19 mouse cellular contexts compared by ENCODE assay signal in genomic region chr8:103643621-103644020, GRCm38 (mm10).
"Had no signal": no experiment of that assay in that cellular context is flagged by ENCODE, and none has a peak within 500 bp of the region (broad histone marks: within the 10 kb centered on the region; RNA-seq: fewer than 3 reads in every experiment).

No protein-coding gene starts in this region.

- ATAC-seq: inflammation-experienced regulatory T-cells, adult 6 months; intestine, embryonic 15.5 days; intestine, postnatal 0 days had no signal

- H3K36me3 ChIP-seq: heart, embryonic 12.5 days; hindbrain, embryonic 10.5 days; hindbrain, embryonic 15.5 days; intestine, embryonic 15.5 days; limb, embryonic 10.5 days; limb, embryonic 12.5 days; liver, embryonic 13.5 days; liver, embryonic 15.5 days had no signal

- H3K27ac ChIP-seq: gastrocnemius, adult 2 months; heart, adult 2 months; hindbrain, embryonic 10.5 days; hindbrain, embryonic 15.5 days; intestine, embryonic 15.5 days; left cerebral cortex, adult 2 months; limb, embryonic 10.5 days; limb, embryonic 12.5 days; liver, embryonic 13.5 days; liver, embryonic 15.5 days had no signal

- DNase-seq: gastrocnemius, postnatal 25 days; heart, adult 2 months; kidney, adult 18-20 months; kidney, adult 8-10 months; kidney, postnatal 25 days; liver; liver, embryonic 13.5 days had no signal

- H3K4me2 ChIP-seq: heart, embryonic 12.5 days; hindbrain, embryonic 15.5 days; intestine, embryonic 15.5 days; limb, embryonic 12.5 days; liver, embryonic 11.5 days; liver, embryonic 13.5 days; liver, embryonic 15.5 days had no signal

- H3K4me3 ChIP-seq: gastrocnemius, adult 2 months; heart, adult 2 months; heart, embryonic 12.5 days; hindbrain, embryonic 10.5 days; hindbrain, embryonic 15.5 days; intestine, embryonic 15.5 days; left cerebral cortex, adult 2 months; limb, embryonic 10.5 days; limb, embryonic 12.5 days; liver, embryonic 13.5 days; liver, embryonic 15.5 days had no signal

- H3K4me1 ChIP-seq: heart, embryonic 12.5 days; hindbrain, embryonic 10.5 days; intestine, embryonic 15.5 days; limb, embryonic 10.5 days; limb, embryonic 12.5 days; liver, embryonic 13.5 days; liver, embryonic 15.5 days had no signal

- H3K9ac ChIP-seq: heart, embryonic 12.5 days; hindbrain, embryonic 15.5 days; intestine, embryonic 15.5 days; limb, embryonic 12.5 days; liver, embryonic 13.5 days; liver, embryonic 15.5 days had no signal

- H3K27me3 ChIP-seq: heart, embryonic 12.5 days; hindbrain, embryonic 15.5 days; intestine, embryonic 15.5 days; limb, embryonic 12.5 days; liver, embryonic 13.5 days; liver, embryonic 15.5 days had no signal

- H3K9me3 ChIP-seq: hindbrain, embryonic 10.5 days; hindbrain, embryonic 15.5 days; intestine, embryonic 15.5 days; limb, embryonic 10.5 days; limb, embryonic 12.5 days; liver, embryonic 13.5 days had no signal
